Mouse (Mus musculus) stomach, postnatal 0 days (tissue): ENCODE data around the gene Susd3.

ENCODE experiments used
- CTCF ChIP-seq: IDR thresholded peaks from 2 replicates; pipeline ENCODE4 v1.5.1; 2016; ENCODE audit warnings: antibody characterized with exemption, low read depth, mild to moderate bottlenecking, moderate library complexity
- EP300 ChIP-seq: optimal IDR thresholded peaks from 2 replicates; pipeline ENCODE3; 2016; ENCODE audit warnings: antibody characterized with exemption

DNA sequence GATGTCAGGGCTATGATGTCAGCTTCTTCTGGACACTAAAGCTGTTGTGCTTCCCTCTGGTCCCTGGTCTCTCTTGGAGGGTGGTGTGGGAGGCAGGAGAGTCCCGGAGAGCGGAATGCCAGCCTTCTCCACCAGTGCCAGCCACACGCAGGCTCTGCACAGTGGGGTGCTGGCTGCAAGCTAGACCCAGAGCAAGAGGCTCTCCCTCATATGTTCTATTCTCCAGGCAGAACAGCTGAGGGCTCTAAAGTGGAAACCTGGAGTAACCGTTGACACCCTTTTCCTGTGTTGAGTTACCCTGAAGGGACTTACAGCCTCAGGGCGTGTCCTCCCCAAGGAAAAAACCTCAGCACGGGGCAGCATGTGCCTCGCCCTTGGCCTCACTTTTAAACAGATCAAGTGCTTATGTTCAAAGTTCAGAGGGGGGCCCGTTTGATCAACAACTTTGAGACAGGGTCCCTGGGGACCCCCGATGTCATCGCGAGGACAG is 61.7 kb downstream of the Susd3 start:
- TF ChIP-seq EP300 = no peak
- no peak for TF ChIP-seq CTCF
